Mouse (Mus musculus) lung, postnatal 4 days (tissue): ENCODE measurements around the gene Nms.

ENCODE experiments used
- DNase-seq, 2 experiments: peaks; one replicate each; pipeline ENCODE4 v3.0.0; 2021

Nms gene

DNA sequence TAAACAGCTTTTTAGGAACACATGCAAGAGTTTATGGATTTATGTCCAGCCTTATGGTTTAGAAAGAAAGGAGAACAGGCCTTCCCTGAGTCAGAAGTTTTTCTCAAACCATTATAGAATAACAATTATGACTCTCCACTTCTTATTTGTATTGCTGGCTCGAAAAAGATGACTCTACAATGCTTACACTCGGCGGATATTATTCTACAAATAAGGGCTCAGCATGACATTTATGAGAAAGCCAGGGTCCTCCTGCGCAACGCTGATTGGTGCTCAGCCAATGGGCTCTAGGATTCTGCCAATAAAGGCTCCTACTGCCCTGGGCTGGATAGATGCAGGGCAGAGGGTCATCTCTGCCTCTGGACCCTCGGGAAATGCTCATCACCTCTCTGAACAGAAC, at the start of gene Nms:
TSS of gene Nms (plus strand) at position 301 of the 400 bp plus-strand sequence.
- DNase-seq, result no peak

DNA sequence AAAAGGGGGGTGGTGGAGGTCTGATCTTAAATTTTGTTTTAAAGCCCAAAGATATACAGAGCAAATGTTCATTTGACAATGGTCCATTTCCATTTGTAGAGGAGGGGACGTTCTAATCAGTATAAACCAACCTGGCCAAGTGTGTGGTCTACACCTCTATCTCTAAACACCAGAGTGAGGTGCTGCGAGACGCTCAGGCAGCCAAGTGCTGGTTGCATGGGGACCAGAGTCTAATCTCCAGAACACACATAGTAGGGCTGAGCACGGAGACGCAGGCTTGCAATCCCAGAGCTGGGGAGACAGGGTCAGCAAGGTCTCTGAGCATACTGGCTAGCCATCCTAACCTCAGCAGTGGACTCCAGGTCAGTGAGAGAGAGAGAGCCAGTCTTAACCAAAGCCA, 47.5 kb upstream of the Nms start:
- no peak for DNase-seq

DNA sequence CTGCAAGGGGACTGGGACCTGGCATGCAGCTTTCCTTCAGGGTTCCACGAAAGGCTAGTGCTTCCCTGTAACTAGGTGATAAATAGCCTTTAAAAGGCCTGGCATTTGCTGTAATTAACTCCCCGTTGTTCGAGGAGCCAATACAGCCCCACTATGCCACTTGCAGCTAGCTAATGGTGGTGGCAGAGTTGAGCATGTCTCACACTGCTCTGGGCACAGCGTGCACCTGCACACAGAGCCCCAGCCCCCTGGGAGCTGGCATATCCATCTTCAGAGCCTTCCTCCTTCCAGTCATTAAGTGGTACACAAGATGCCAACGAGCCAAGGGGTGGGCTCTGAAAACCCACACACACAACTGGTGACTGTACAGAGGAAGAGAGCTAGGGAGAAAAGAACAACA, 45.9 kb upstream of the Nms start:
- DNase-seq, result no peak

DNA sequence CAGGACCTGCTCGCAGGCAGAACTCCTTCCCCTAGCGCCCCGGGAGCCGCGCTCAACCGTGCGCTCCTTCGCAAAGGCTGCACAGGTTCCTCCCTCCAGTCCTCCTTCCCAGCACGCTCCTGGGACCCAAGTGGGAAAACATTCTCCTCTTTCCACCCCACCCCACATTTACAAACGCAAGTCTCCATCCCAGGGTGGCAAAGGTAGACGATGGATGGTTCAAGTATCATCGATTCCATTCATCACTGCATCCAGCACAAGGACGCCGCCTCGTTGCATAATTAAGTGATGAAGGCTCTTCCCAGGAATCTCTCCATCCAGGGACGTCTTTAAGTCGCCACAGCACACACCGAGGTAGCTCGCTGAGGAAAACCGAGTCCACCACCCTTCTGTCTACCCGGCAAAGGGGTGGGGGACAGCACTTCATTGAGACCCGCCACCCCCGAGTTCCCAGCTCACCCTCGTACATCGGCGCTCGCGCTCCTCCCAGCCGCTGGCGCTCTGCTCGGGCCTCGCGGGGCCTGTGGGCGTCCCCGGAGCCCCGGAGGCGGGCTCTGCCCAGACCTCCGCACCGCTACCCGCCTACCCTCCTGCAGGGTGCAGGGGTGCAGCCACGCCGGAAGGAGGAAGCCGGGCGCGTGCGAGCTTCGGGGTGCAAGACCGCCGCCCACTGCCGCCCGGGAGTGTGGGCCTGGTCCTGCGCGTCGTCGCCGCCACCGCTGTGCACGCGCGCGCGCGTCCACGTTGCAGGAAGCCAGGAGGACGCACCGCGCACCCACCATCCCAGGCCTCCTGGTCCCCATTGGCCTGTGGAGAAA, 41.3 kb upstream of the Nms start, which contains the start of gene Chst10:
TSS of gene Chst10 (minus strand) at position 731 of the 818 bp plus-strand sequence.
- DNase-seq, result peak; percentile 66 to 82

DNA sequence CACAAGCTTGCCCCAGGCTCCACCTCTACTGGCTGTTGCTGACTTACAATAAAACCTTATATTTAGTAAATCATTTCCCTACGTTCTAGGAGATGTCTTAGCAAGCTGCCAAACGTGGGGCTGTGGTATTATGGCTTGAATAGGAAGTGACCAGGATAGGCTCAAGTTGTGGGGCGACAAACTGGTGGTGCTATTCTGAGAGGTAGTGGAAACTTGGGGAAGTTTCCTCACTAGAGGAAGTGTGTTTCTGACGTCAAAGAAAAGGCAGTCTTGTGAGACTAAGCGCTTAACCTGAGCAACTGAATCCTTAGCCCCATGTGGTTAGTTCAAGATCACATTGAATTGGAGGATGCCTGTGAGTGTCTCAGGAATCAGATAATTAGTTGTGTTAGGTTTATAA, 36.4 kb upstream of the Nms start:
- no peak for DNase-seq

DNA sequence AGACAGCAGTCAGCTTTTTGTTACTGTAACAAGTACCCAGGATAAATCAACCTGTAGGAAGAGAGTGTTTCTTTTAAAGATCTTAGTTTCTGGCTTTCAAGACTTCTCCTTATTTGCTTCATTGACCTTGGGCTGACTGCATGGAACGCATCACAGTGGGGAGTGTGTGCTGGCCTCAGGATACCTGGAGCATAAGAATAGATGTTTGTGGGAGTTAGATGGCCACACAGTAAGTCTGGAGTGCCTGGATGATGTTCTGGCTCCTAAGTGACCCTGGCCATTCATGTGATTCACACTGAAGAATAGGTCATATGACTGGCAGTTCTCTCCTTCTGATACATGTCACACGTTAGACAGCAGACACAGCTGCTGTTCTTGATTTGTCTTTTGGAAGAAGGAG, 35.0 kb upstream of the Nms start:
- no peak for DNase-seq

DNA sequence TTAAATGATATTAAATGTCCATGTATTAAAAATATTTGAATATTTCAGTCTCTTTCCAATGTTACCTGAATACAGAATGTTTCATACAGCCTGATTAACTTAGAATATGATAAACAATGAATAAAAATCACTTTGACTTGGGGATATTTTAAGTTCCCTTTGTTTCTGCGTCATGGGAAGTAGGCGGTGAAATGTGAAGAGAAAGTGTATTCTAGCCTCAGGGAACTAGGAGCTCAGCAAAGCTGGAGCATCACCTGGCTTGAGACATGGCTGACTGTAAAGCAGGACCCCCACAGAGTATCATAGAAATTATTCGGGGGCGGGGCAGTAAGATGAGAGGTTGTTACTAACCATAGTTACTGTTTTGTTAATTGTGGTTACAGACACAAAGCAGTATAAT, 10.0 kb upstream of the Nms start:
- no peak for DNase-seq

DNA sequence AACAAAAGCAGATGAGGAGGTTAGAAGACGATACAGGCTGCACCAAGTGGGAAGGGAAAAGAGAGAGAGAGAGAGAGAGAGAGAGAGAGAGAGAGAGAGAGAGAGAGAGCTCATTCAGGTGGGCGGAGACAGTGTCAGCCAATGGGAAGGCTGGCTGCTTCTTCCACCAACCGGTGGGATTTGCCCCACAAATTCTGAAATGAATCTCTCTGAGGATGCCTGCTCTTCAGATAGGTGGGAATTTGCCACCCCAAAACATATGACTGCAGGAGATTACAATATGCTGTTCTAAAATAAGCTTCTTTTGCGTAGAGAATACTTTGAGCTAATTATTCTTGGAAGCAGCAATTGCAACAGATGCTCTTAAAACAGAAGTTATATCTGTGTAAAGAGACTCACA, 9.5 kb upstream of the Nms start:
- no peak for DNase-seq

DNA sequence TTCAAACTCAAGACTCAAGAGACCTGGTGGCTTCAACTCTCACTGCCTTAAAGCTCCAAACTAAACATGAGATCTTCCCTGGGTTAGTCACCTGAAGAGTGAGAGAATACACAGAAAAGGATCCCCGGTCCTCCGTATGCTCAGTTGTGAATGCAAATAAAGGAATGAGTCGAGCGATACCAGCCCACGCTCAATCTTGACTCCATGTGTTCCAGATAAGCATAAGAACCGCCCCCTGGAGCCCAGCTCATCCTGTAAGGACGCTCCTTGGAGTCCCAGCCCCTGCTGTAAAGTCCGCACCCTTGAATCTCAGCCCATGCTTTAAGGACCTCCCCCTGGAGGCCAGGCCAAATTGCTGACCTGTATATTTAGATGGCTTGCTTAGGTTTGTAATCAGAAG, 8.2 kb upstream of the Nms start:
- no peak for DNase-seq

DNA sequence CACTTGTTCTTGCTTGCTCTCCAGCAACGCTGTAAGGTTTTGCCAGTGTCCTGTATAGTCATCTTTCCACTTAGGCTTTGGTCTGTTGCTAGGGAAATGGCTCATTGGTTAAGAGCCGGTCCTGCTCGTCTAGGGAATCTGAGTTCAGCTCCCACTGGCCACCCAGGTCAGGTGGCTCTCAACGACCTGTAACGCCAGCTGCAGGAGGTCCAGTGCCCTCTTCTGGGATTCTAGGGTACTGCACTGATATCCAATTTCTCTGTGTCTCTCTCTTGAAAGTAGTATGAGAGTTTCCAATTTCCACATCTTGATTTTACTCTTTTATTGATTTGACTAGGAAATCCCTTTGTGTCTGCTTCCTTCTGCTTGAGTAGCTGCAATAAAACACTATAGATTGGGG, 4.3 kb upstream of the Nms start:
- DNase-seq, result peak in 1 of 2 experiments; percentile 5

DNA sequence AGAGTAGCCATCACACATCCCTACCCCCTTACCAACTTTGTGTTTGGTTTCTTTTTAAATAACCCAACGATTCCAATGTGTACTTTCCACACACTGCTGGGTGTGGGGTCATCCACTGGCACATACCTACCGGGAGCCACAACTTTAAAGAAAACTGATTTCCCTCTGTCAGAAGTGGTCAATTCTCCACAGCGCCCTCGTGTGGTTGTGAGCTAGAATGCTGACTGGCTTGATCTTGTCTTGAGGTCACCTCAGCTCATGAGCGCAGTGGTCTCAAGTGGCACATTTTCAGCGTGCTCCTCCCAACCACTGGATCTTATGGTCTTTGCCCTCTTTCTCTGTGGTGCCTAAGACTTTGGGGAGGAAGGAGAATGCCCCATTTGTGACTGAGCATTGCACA, 2.2 kb upstream of the Nms start:
- DNase-seq, result no peak

DNA sequence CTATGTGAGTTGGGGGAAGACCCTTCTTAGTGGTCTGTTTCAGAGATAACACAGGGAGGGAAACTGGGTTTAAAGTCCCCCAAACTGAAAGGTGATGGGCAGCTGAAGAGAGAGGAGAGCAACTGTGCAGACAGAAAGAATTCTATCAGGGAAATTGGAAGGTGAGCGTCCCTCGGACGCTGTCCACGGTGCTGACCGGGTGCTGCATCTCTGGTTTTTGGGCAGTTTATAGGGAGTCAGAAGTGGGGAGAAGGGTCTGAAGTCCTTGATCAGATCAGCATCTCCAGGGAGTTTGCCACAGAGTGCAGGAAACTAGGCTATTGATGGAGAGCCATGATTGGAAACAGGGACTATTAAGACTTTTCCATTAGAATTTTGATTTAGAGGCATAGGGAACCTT, 659 bp downstream of the Nms start:
- peak in 1 of 2 experiments; percentile 9 for DNase-seq

DNA sequence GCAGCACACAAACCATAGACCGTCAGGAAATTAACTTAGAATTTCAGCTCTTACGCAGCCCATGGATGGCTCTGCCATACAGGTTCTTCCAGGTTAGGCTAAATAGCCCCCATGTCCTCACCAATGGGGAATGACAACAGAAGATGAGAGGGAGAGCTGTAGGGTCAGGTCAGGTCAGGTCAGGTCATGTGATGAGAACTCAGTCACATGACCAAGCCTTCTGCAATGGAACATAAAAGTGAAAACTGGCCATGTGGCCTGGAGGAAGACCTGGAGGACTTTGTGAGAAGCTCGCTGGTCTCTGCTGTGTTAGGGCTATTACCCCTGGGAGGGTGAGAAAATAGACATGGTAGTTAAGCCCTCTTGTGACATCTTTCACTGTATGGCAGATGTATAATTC, 17.5 kb downstream of the Nms start:
- no peak for DNase-seq

DNA sequence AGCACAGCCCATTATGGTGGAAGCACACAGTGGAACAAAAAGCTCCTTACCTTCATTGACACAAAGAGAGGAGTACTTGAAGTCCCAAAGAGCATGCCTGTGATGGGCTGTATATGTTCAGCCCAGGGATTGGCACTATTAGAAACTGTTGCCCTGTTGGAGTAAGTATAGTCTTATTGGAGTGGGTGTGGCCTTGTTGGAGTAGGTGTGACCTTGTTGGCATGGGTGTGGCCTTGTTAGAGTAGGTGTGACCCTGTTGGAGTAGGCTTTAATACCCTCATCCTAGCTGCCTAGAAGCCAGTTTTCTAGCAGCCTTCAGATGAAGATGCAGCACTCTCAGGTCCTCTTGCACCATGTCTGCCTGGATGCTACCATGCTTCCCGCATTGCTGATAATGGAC, 30.2 kb downstream of the Nms start:
- no peak for DNase-seq

DNA sequence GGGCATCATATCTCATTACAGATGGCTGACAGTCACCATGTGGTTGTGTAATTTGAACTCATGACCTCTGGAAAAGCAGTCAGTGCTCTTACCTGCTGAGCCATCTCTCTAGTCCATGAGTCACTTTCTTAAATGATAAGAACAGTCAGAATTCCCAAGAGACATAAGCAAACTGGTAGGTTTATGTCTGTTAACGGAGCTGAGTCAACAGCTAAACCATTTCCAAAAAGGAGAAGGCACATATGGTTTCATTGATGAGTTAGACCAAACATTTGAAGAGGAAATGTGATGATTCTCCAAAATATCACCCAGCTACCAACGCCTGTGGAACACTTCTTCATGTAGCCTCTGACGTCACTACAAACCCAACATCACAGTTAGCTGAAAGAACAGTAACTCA, 32.8 kb downstream of the Nms start:
- DNase-seq, result no peak

DNA sequence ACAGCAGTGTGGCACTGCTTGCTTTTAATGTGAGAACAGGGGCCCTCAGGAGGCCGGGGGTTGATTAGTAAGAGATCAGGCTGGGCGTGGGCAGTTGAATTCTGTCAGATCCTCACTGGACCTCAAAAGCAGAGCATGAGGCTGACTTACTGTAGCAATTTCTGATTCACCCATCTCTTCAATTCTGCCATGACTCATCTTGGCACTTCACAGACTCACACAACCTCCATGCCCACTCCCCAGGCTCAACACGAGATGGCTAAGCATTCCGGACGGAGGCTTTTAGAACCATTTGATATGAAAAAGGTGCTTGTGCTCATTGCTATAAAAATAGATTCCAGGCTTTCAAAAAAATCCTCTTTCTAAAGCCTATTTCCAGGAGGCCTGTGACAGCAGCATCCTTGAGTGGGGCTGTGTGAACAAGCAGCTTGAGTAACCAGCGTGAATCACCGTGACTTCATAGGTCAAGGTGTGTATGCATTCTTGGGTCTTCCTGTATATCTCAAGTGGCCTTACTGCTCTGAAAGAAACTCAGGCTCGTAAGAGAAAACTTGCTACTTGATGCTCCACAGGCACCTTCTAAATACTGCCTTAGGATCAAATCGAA, 34.1 kb downstream of the Nms start:
- DNase-seq, result no peak

DNA sequence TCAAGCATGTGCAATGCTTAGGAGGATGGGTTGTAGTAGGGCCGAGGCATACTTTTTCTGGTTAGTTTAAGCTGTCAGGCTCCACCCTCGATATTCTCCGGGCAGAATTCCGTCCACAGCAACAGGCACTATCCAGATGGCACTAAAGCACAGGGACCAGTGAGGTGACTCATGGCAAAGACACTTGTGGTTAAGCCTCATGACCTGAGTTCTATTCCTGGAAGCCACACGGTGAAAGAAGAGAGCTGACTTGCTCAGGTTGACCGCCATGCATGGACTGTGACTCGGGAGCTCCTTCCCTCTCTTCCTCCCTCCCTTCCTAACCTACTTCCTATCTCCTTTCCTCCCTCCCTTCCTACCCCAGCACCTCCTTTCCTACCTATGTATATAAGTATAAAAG, 41.0 kb downstream of the Nms start:
- DNase-seq, result no peak

DNA sequence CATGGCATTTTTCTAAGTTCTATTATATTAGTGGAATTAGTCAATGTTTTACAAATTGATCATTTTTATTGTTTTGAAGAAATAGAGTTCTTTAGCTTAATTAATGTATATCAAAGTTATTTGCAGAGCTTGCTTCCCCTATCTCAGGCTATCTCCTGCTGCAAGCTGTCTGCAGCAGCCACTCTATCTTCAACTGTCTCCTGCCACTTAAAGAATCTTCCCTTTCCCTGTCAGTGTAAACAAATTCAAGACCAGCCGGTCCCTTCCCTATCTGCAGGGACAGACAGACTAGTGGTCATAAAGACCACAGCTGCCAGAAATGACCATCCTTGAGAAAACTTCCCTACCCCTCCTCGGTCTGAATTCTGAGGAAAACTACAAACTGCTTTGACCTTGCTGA, 44.9 kb downstream of the Nms start:
- DNase-seq, result no peak

DNA sequence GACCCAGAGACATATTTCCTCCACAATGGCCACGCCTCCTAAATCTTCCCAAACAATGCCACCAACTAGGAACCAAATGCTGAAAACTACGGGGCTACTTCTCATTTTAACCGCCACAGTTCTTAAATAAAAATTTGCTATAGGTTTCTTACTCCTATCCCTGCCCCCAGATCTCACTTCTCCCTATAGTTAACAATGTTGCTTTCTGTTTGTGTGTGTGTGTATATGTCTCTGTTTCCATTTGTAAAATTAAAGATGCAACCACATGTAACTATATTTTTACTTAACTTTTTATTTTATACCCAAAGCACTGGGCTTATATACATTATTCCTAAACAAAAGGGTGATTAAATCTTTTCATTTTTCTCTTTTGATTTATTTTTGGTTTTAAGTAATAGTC, 46.4 kb downstream of the Nms start, which contains the start of gene Pdcl3:
TSS of gene Pdcl3 (plus strand) at position 301 of the 400 bp plus-strand sequence.
- DNase-seq, result no peak

DNA sequence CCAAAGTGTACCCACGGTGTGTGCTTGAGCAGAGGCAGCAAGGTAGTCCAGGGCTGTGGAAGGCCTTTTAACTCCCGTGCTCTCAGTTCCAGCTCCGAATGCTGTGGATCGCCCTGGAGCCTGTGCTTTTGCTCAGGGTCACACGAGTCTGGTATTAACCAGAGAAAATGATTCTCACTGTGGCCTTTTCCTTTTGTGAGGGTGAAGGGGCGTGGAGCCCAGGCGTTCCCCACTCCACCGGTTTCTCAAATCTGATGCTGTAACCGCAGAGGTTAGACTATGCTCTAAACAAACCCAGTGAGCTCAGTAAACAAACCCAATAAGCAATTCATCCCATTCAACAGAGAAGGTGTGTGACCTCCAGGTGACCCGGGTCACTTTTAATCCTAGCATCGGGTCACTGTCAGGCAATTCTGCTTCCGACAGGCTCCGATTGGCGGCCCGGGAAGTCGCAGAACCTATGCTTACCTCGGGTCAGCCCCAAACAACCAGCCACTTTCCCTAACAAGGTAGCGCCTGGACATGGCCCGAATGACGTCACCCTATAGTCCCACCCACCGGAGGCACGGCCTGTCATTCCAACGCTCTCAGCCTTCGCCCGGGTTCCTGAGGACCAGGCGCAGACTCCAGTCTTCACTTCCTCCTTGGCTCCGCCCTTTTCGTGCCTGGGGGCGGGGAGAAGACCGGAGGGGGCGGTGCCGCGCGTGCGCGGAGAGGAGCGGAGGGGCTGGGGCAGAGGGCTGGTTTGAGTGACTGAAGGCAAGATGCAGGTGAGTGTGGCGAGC, 48.3 kb downstream of the Nms start:
- peak; percentile 97 to 98 for DNase-seq

DNA sequence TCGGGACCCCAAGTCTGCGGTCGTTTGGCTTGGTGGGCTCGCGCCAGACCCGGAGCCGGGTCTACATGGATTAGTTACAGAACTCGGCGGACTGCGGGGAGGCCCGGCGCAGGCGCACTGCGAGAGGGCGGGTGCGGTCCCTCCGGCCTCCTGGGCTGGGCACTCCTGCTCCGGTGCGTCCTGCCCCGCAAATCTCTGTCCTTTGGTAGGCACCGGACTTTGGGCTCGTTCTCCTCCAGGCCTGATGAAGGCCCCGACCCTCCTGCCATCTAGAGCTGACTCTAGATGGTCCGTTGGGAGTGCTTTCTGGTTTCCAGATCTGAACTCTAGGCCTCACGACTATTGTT, 48.9 kb downstream of the Nms start:
- no peak for DNase-seq

DNA sequence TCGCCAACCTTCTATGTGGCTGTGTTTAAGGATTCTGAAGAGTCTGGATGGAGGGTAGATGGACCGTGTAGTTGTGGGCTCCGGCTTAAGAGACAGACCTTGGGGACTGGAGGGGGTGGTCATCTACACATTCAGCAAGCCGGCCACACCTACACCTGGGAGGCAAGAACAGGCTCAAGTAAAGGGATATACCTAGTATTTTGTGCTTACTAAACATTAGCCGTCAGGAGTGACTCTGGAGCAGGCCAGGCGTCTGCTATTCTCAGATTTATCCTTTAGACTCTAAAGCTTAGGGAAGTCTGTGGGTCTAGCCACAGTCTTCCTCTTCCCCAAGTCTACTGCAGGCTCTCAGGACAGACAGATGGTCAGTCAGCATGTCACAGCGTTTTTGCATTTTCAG, 49.4 kb downstream of the Nms start:
- DNase-seq, result no peak

DNA sequence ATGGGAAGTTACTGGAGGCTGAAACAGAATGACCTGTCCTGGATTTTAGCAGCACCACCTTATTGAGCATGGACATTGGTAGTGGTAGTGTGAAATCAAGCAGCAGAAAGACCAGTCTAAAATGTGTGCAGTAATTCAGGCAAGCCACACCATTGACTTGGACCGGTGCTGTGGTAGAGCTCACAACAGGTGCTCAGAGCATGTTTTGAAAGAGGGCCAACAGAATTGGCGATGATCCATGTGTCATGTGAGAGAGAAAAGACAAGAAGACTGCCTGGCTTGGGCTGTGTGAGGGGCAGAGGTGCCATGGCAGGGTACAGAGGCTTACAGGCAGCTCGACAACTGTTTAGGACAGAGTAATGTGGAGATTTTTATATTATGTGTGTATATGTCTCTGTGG, 53.4 kb downstream of the Nms start:
- DNase-seq, result no peak
